ENCODE assay signal across 23 mouse cellular contexts in the genomic region with DNA sequence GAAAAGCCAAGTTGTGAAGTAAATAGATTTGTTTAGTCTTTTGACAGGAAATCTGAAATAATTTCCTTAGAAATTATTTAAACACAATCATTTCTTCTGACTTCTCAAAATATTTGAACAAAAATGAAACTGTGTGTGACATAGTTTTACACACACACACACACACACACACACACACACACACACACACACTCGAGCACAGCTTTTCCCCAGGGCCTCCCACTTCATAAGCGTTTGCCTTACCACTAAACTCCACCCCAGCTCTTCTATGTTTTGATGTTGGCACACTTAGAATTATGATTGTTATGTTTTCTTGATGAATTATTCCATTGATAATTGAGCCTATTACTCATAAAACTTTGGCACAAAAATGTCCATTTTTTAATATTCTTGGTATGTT. TPM values are rescaled to one million over a fixed set of nuclear protein-coding genes. Genes with fewer than 3 reads are reported as not detected.
"Had no signal": no experiment of that assay in that cellular context is flagged by ENCODE, and none has a peak within 500 bp of the region (broad histone marks: within the 10 kb centered on the region; RNA-seq: fewer than 3 reads in every experiment).

No protein-coding gene starts in this region.

- H3K27ac ChIP-seq: embryonic facial prominence, embryonic 10.5 days; embryonic facial prominence, embryonic 12.5 days; embryonic facial prominence, embryonic 13.5 days; embryonic facial prominence, embryonic 15.5 days; forebrain, embryonic 10.5 days; forebrain, embryonic 12.5 days; forebrain, embryonic 13.5 days; forebrain, embryonic 15.5 days; heart, embryonic 10.5 days had no signal

- H3K4me2 ChIP-seq: embryonic facial prominence, embryonic 12.5 days; embryonic facial prominence, embryonic 13.5 days; embryonic facial prominence, embryonic 15.5 days; forebrain, embryonic 12.5 days; forebrain, embryonic 13.5 days; forebrain, embryonic 15.5 days had no signal

- H3K9me3 ChIP-seq: embryonic facial prominence, embryonic 10.5 days; embryonic facial prominence, embryonic 12.5 days; embryonic facial prominence, embryonic 13.5 days; embryonic facial prominence, embryonic 15.5 days; forebrain, embryonic 13.5 days; forebrain, embryonic 15.5 days; heart, embryonic 10.5 days had no signal

- DNase-seq: cerebellum, adult 2 months; cerebellum, adult 8-10 months; cerebellum, adult 9-10 months; cerebellum, adult 9-11 months; cerebellum, postnatal 25 days; cerebellum, postnatal 36 days; embryo, embryonic 11 days; forebrain, postnatal 0 days; gastrocnemius, postnatal 10 days had no signal

- H3K9ac ChIP-seq: embryonic facial prominence, embryonic 12.5 days; embryonic facial prominence, embryonic 13.5 days; embryonic facial prominence, embryonic 15.5 days; forebrain, embryonic 12.5 days; forebrain, embryonic 13.5 days; forebrain, embryonic 15.5 days; forebrain, postnatal 0 days had no signal

- H3K36me3 ChIP-seq: embryonic facial prominence, embryonic 15.5 days; forebrain, embryonic 12.5 days; forebrain, embryonic 15.5 days; heart, embryonic 10.5 days had no signal

- ATAC-seq: forebrain, embryonic 13.5 days; forebrain, embryonic 14.5 days; forebrain, embryonic 15.5 days; forebrain, embryonic 16.5 days; forebrain, postnatal 0 days had no signal

- H3K27me3 ChIP-seq: embryonic facial prominence, embryonic 12.5 days; embryonic facial prominence, embryonic 13.5 days; embryonic facial prominence, embryonic 15.5 days; forebrain, embryonic 12.5 days; forebrain, embryonic 13.5 days; forebrain, embryonic 15.5 days had no signal

- H3K4me3 ChIP-seq: embryonic facial prominence, embryonic 10.5 days; embryonic facial prominence, embryonic 12.5 days; embryonic facial prominence, embryonic 13.5 days; embryonic facial prominence, embryonic 15.5 days; erythroblast, embryonic 14.5 days; forebrain, embryonic 10.5 days; forebrain, embryonic 12.5 days; forebrain, embryonic 13.5 days; forebrain, embryonic 15.5 days; heart, adult 2 months; heart, embryonic 10.5 days had no signal

- H3K4me1 ChIP-seq: forebrain, embryonic 15.5 days had no signal

RNA-seq across cellular contexts. Expression of a gene that starts 22.9 kb away (rescaled TPM):
- total RNA-seq: common myeloid progenitor, adult 5-6 weeks had no signal
- polyA plus RNA-seq: erythroblast, embryonic 14.5 days had no signal
